Mouse (Mus musculus): ENCODE results near the gene Cenps.
A peak's percentile ranks its signal among the peaks of the same experiment; 100 is the strongest.
"Not testable (repeated sequence)": the region's sequence is repeated elsewhere in the genome, so short reads cannot be mapped to it uniquely, and the experiment has no call there.

Cenps gene

DNA sequence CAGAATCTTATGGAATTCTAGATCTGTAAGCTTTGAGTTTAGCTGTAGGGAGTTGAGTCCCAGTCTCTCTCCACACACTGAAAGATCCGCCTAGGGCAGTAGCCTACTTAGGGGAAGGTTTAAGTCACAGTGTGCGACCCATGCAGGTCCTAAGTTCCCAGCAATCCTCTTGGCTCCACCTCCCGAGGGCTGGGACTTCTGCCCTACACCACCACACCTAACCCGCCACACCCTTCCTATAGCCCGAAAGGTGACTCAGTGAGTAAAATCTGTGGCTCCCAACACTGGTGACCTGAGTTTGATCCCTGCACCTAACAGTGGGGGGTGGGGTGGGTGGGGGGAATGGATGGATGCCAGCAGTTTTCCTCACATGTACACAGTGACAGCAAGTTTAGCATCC is 14.0 kb downstream of the Cenps start:
- DNase-seq (ENCODE audit: low read depth, low spot score) = no peak

- DNase-seq (ENCODE audit: low read depth, low spot score) = not testable (repeated sequence)
Observed at GRCm38 (mm10) chr4:149119978-149120562, 17.4 kb downstream of the Cenps start.

DNA sequence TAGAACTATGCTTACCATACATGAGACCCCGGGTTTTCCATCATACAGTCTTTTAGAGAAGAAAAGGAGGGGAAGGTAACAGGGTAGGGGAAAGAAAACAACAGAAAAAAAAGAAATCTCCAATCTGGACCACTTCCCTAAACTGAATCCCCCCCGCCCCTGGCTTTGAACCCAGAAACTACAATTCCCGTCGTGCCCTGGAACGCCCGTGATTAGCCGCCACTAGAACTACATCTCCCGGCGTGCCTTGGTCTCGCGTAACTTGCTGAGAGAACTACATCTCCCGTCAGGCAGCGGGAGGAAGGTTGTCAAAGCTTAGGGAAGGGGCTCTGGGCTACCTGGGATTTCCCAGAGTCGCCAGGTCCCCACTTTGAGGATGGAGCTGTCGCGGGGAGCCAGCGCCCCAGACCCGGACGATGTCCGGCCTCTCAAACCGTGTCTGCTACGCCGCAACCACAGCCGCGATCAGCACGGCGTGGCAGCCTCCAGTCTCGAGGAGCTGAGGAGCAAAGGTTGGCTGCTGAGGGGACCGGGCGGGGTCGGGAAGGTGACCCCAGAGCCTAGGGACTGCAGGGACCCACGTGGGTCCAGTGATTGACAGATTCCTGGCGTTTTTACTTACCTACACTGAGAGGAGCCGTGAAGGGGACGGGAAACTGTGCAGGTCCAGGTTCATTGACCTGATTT is 33.4 kb downstream of the Cenps start, which contains the start of gene Dffa:
TSS of gene Dffa (plus strand) at position 272 of the 687 bp plus-strand sequence.
- DNase-seq (ENCODE audit: low read depth, low spot score) = peak; percentile 75

GRCm38 (mm10) chr4:149101456-149101855 is 36.0 kb downstream of the Cenps start:
- DNase-seq (ENCODE audit: low read depth, low spot score) = no peak

DNA sequence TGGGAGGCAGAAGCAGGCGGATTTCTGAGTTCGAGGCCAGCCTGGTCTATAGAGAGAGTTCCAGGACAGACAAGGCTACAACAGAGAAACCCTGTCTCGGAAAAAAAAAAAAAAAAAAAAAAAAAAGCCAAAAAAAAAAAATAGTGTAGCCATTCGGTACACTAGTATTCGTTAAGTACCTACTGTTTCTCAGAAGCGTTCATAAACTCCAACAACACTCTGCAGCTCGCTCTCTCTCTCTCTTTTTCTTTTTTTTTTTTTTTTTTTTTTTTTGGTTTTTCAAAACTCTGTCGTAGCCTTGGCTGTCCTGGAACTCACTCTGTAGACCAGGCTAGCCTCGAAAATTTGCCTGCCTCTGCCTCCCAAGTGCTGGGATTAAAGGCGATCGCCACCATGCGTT is 37.0 kb downstream of the Cenps start:
- DNase-seq (ENCODE audit: low read depth, low spot score) = not testable (repeated sequence)

DNA sequence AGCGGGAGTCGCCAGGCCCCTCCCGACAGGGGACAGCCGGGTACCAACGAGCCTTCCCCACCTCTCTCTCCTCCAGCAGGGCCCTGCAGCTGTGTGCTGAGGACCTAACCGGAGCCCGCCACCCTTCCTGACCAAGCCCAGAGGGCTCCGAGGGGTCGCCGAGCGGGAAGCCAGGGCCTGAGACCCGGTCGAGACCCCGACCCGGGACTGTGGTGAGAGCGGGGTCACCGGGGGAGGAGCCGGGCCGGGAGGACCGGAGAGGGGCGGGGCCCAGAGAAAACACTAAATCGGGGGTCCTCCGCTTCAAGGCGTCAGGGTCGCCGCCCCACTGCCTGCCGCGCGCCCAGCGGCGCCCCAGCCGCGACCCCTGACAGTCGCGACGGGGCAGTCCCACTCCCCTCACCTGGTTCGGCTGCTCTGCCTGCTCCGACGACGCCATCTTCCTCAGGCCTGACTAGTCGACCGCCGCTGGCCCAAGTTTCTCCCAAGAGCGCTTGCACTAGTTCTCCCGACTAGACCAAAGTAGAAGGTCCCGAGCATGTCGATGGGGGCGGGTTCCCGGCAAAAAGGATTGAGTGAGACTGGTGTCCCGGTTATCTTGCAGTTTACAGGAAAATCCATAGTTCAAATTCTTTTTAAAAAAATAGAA is 37.9 kb downstream of the Cenps start, which contains the start of gene Pex14:
TSS of gene Pex14 (minus strand) at position 508 of the 649 bp plus-strand sequence.
- peak; percentile 75 for DNase-seq (ENCODE audit: low read depth, low spot score)

- no peak for DNase-seq (ENCODE audit: low read depth, low spot score)
Observed at GRCm38 (mm10) chr4:149098571-149098970, 38.9 kb downstream of the Cenps start.

DNA sequence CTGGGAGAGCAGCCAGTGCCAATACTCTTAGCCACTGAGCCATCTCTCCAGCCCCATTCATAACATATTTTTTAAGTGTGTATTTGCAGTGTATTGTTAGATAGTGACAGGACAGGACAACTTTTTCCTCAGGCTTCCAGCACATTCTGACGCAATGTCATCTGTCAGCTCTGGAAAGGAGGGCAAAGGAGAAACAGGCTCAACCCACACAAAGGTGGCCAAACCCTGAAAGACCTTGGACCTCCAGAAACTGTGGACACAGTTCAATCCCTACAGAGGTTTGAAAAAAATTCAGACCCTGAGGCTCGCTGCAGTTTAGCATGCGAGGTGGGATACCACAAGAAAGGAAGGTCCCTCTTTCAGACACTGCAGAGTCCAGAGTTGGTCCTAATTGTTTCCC is 39.5 kb downstream of the Cenps start:
- no peak for DNase-seq (ENCODE audit: low read depth, low spot score)

GRCm38 (mm10) chr4:149091364-149091763 is 46.1 kb downstream of the Cenps start:
- DNase-seq (ENCODE audit: low read depth, low spot score) = no peak

- no peak for DNase-seq (ENCODE audit: low read depth, low spot score)
Observed at GRCm38 (mm10) chr4:149085381-149085780, 52.0 kb downstream of the Cenps start.

DNA sequence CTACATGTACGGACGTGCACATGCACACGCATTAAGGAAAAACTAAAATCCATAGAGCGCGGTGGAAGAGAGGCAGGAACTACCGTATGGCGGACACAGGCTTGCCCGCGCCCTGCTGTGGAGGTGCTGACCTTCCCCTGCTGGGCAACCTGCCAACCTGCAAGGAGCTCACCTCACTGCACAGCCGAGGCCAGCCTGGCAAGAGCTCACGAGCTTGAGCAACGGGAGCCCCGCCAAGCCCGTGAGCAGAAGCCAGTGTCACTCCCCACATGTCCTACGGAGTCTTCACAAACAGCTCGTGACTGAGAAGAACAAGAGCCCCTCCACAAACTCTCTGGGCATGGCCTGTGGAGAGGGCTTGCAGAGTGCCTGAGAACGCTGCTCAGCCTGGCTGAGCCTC is 55.9 kb downstream of the Cenps start:
- peak; percentile 66 for DNase-seq (ENCODE audit: low read depth, low spot score)

DNA sequence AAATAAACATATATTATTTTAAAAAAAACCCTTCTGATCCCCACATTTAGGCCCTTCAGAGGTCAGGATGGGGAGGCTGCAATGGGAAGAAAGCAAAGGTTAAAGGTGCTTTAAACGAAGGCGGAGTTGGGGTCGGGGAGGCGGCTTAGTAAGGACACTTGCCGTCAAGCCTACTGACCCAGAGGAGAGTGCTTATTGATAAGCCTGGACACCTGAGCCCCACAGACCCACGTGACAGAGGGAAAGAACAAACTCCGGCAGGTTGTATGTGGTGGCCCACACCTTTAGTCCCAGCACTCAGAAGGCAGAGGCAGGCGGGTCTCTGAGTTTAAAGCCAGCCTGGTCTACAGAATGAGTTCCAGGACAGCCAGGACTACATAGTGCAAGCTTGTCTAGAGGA is 57.3 kb downstream of the Cenps start:
- no peak for DNase-seq (ENCODE audit: low read depth, low spot score)

DNA sequence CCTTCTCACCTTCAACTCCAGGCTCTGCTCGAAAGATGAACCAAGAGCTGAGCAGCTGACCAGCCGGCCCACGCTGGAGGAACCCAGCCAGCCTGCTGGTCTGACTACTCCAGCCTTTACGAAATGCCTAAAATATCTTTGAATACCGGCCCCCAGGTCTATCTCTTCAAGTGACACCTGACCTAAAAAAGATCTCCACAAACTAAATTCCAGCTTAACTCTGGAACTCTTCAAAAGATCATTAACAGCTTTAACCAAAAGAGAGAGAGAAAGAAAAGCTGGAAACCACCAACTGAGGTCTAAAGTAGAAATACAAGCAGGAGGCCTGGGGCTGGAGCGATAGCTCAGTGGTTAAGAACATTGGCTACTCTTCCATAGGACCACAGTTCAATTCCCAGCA is 57.8 kb downstream of the Cenps start:
- no peak for DNase-seq (ENCODE audit: low read depth, low spot score)

- no peak for DNase-seq (ENCODE audit: low read depth, low spot score)
Observed at GRCm38 (mm10) chr4:149078261-149078660, 59.2 kb downstream of the Cenps start.

Data from skeletal muscle tissue, adult 2 months (tissue).